9 mouse cellular contexts compared by ENCODE assay signal in genomic region chr8:55940526-55940880, GRCm38 (mm10). TPM values are rescaled to one million over a fixed set of nuclear protein-coding genes. Genes with fewer than 3 reads are reported as not detected.
DNase-seq lines count a peak whose midpoint lies in the region; ATAC-seq and TF ChIP-seq lines count a peak whose summit lies in the region.
"Had no signal": no experiment of that assay in that cellular context is flagged by ENCODE, and none has a peak within 500 bp of the region (broad histone marks: within the 10 kb centered on the region; RNA-seq: fewer than 3 reads in every experiment).

No protein-coding gene starts in this region.

- H3K9ac ChIP-seq in heart, embryonic 12.5 days = no peak overlapping the region
- H3K9ac ChIP-seq in ES-E14 (ENCODE audit: insufficient read depth, low read depth, low read length, poor library complexity, severe bottlenecking) = no peak overlapping the region

- intact Hi-C loops in heart, postnatal 36 days (cut with DNase I) = no loop called here

- H3K4me1 ChIP-seq in heart, embryonic 12.5 days (replicated peaks) = peaks cover 7% of the 10 kb centered on the region
- H3K4me1 ChIP-seq in ES-E14 (ENCODE audit: control insufficient read depth in 2 of 2, insufficient read depth in 2 of 2, low read length in 2 of 2, poor library complexity in 1 of 2) = no peaks in the 10 kb centered on the region
- peaks cover 12% of the 10 kb centered on the region for H3K4me1 ChIP-seq in forebrain, embryonic 10.5 days

- H3K4me2 ChIP-seq in heart, embryonic 12.5 days = peak overlapping the region; percentile 61

- in situ Hi-C loops in ES-E14 (cut with MboI; ENCODE audit: low sequenced_read_pairs in 2 of 2, unreplicated experiment in 2 of 2) = no loop called here

- H3K36me3 ChIP-seq in heart, embryonic 12.5 days = no peaks in the 10 kb centered on the region
- H3K36me3 ChIP-seq in ES-E14 (ENCODE audit: control insufficient read depth, insufficient read depth, low read length, poor library complexity, severe bottlenecking) = no peaks in the 10 kb centered on the region
- no peaks in the 10 kb centered on the region for H3K36me3 ChIP-seq in forebrain, embryonic 10.5 days (replicated peaks)

- H3K9me3 ChIP-seq in heart, embryonic 12.5 days (replicated peaks) = no peaks in the 10 kb centered on the region
- H3K9me3 ChIP-seq in ES-E14 (ENCODE audit: control insufficient read depth, insufficient read depth, low read depth, low read length) = no peaks in the 10 kb centered on the region
- no peaks in the 10 kb centered on the region for H3K9me3 ChIP-seq in forebrain, embryonic 10.5 days

- H3K27ac ChIP-seq in heart, embryonic 12.5 days (ENCODE audit: poor library complexity, severe bottlenecking) = no peak overlapping the region
- H3K27ac ChIP-seq in ES-E14 (ENCODE audit: insufficient read depth, low read depth, low read length, poor library complexity, severe bottlenecking) = no peak overlapping the region
- H3K27ac ChIP-seq in forebrain, embryonic 10.5 days = no peak overlapping the region

- peak overlapping the region; percentile 27 for H3K4me3 ChIP-seq in heart, embryonic 12.5 days
- peak overlapping the region; percentile 36 to 59 for H3K4me3 ChIP-seq in ES-E14 (ENCODE audit: insufficient read depth in 1 of 2, low read depth in 1 of 2, low read length in 2 of 2, poor library complexity in 1 of 2, severe bottlenecking in 1 of 2)
- H3K4me3 ChIP-seq in forebrain, embryonic 10.5 days = peak overlapping the region; percentile 50

- no peaks in the 10 kb centered on the region for H3K27me3 ChIP-seq in heart, embryonic 12.5 days (replicated peaks)
- H3K27me3 ChIP-seq in forebrain, embryonic 10.5 days (ENCODE audit: poor library complexity, severe bottlenecking) = no peaks in the 10 kb centered on the region

- no peak for ATAC-seq in heart, embryonic 12.5 days (ENCODE audit: insufficient number of reproducible peaks, low FRiP score)

- DNase-seq in heart, postnatal 36 days = no peak
- DNase-seq in ES-E14 (ENCODE audit: low read depth, low spot score) = peak; percentile 78
- peak; percentile 57 for DNase-seq in forebrain, embryonic 10.5 days (ENCODE audit: extremely low spot score, low spot score)
- DNase-seq in kidney, postnatal 14 days = peak; percentile 18
- DNase-seq in retina, adult 2 months (ENCODE audit: low read depth, low spot score) = peak; percentile 6
- no peak for DNase-seq in c-Kit-positive CD71-positive TER-119-positive erythroid progenitor cells, embryonic 14.5 days (ENCODE audit: low spot score)
- no peak for DNase-seq in thymus, postnatal 4 days

- WGBS in heart, embryonic 12.5 days = 2% methylated on average over 8 of the region's 8 CpGs
- 0% methylated on average over 8 of the region's 8 CpGs for WGBS in forebrain, embryonic 10.5 days

TF ChIP-seq in ES-E14, 5 proteins besides CTCF, POLR2A, EP300 and RAD21:
- TF ChIP-seq ZC3H11A (IDR thresholded peaks at IDR 0.05; ENCODE audit: borderline replicate concordance, low read depth, low read length) = no peak
- no peak for TF ChIP-seq ZNF384 (IDR thresholded peaks at IDR 0.05; ENCODE audit: low read depth, low read length)
- no peak for TF ChIP-seq HCFC1 (IDR thresholded peaks at IDR 0.05; ENCODE audit: borderline replicate concordance, insufficient read depth, low read length)
- no peak for TF ChIP-seq CHD2 (IDR thresholded peaks at IDR 0.05; ENCODE audit: low read depth, low read length)
- TF ChIP-seq MAFK (IDR thresholded peaks at IDR 0.05; ENCODE audit: insufficient read depth, low read depth, low read length) = no peak

RNA-seq across cellular contexts. Expression of gene Glra3, which starts 0.2 kb away (rescaled TPM):
- polyA plus RNA-seq in heart, embryonic 12.5 days (2016; fragmentation: Nextera tagmentation; extraction: Ambion mirVana) = not detected in 2 replicates
- not detected for total RNA-seq in heart, postnatal 36 days (2021)
- total RNA-seq in ES-E14 (2012; rRNA removed) = not detected in 2 replicates
- polyA plus RNA-seq in forebrain, embryonic 10.5 days (2016; fragmentation: Nextera tagmentation; extraction: Ambion mirVana) = 0.02 and 0.07 TPM in 2 replicates

RNA-seq across cellular contexts. Expression of gene Adam29, which starts 33.8 kb away (rescaled TPM):
- polyA plus RNA-seq in heart, embryonic 12.5 days (2016; fragmentation: Nextera tagmentation; extraction: Ambion mirVana) = not detected in 2 replicates
- not detected for total RNA-seq in heart, postnatal 36 days (2021)
- not detected in 2 replicates for total RNA-seq in ES-E14 (2012; rRNA removed)
- polyA plus RNA-seq in forebrain, embryonic 10.5 days (2016; fragmentation: Nextera tagmentation; extraction: Ambion mirVana) = not detected in 2 replicates
- total RNA-seq: layer of hippocampus, postnatal 10 days had no signal

Comparison
In these comparisons a context has a peak if more than half of its experiments do, and no peak if none do; other contexts are left out.
1. DNase-seq: peak in ES-E14 (single experiment), forebrain, embryonic 10.5 days (single experiment), kidney, postnatal 14 days (single experiment) and retina, adult 2 months (single experiment); none in heart, postnatal 36 days (0 of 2), c-Kit-positive CD71-positive TER-119-positive erythroid progenitor cells, embryonic 14.5 days (single experiment) and thymus, postnatal 4 days (single experiment).
2. Peak in every context shown above with its lines, with median percentiles within 50 percentile points of each other: H3K4me3 ChIP-seq.